Mouse (Mus musculus): ENCODE data around the gene Rnf11.
A peak's percentile ranks its signal among the peaks of the same experiment; 100 is the strongest.

The Rnf11 gene

DNA sequence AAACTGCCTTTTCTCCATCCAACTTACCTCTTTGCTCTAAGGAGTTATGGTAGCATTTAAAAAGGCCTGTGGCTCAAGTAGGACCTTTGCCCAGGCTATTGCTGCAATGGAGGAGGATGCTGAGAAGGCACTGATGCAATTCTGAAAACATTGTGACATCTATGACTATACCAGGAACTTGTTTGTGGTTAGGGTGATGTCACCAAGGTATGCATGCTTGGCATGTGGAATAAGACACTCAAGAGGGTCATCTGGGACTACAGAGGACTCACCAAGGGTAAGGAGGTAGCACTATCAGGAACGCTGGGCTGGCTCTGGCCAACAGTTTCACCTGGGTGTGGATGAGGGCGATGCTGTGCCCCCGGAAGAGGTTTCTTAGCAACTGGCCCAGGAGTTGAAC lies at the start of gene Rnf11:
Gene Rnf11 (minus strand): TSS at position 108 of the 400 bp plus-strand sequence.
- no peak for DNase-seq (ENCODE audit: low read depth, low spot score)

DNA sequence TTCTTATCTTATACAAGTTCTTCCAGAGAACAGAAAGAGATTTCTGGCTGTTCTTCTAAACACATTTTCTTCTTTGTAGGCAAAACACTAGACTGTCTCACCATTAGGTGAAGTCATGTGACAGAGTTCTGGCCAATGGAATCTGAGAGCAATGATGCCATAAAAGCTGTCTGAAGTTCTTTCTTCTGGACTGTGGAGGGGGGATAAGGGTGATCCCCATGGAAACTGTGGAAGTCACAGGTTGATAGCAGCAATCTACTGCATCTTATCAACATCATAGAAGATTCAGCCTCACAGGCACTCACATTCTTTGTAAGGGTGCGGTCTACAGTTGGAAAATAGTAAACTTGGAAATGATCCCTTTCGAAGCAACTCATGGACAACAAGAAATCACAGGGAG lies 46.6 kb upstream of the Rnf11 start, which contains the start of gene 4930522H14Rik:
Gene 4930522H14Rik (minus strand): TSS at position 187 of the 400 bp plus-strand sequence.
- DNase-seq (ENCODE audit: low read depth, low spot score) = no peak

DNA sequence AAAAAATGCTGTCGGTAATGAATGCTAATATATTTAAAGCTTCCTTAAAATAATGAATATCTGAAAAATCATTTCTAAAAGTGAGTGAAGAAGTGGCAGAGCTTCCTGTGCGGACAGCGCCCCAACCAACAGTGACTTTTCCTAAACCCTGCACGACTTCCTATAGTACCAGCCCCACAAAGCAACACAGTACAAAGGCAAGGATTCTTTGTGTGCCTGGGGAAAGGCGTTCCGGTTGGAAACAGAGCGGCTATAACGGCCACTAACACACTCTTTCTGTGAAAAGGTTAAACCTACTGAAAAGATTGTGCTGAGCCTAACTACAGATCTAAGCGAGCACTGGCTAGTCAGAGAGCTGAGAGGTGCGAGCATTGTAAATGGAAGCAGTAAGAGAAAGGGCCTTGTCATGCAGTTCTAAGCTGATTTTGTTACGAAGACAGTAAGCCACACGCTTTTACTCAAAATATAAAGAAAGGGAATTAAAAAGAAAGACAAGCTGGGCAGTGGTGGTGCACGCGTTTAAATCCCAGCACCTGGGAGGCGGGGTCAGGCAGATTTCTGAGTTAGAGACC lies 45.8 kb upstream of the Rnf11 start:
- DNase-seq (ENCODE audit: low read depth, low spot score) = no peak

DNA sequence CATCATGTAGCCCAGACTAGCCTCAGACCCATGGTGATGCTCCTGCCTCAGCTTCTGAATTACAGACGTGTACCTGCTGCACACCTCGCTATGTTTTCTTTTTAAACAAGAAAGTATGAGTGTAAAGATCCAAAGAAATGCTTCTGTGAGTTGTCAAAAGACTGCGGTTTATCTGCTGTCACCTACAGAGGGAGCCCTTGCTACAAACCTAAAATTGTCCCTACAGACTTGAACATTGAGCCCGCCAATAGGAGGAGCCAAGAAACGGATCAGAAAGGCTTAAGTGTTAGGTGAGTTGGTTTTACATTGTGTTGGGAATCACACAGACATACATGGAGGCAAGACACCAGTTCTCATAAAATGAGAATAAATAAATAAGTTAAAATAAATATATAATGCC lies 20.4 kb upstream of the Rnf11 start:
- peak; percentile 26 for DNase-seq (ENCODE audit: low read depth, low spot score)

DNA sequence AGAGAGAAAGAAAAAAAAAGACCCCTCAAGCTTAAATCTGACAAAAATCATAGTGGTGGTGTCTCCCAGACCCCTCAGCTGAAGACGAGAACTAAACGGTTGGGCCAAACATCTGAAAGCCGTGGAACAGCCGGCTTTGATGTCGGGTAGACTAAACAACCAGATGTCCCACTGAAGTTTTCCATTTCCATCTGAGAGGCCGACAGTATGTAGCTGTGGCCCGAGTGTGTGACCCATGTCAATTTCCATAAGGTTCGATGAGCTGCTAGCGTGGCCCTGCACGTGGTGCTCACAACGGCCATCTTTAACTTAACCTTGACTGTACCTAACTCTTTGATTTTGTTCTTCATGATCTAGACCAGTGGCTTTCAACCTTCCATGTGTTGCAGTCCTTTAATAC lies 13.9 kb upstream of the Rnf11 start:
- DNase-seq (ENCODE audit: low read depth, low spot score) = no peak

DNA sequence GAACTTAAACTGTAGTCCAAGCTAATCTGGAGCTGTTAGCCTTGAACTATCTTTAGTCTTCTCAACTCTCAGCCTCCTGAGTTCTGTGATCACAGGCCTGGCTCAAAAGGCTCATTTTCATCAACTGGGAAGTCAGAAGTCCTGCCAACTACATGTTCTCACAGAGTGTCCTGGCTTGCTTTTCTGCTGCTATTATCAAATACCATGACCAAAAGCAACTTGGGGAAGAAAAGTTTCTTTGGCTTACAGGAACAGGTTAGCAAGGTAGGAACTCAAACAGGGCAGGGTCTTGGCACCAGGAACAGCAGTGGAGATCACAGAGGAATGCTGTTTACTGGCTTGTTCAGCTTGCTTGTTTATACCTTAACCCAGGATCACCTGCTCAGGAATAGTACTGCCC lies 9.1 kb upstream of the Rnf11 start:
- no peak for DNase-seq (ENCODE audit: low read depth, low spot score)

DNA sequence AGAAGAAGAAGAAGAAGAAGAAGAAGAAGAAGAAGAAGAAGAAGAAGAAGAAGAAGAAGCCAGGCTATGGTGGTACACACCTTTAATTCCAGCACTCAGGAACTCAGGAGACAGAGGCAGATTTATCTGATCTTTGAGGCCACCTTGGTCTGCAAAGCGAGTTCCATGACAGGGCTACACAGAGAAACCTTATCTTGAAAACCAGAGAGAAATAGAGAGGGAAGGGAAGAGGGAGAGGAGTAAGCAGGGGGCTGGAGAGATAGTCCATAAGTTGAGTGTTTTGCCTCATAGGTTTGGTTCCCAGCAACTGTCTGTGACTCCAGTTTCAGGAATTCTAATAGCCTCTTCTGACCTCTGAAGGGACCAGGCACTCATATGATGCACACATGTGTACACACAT lies 4.3 kb upstream of the Rnf11 start:
- DNase-seq (ENCODE audit: low read depth, low spot score) = no peak

DNA sequence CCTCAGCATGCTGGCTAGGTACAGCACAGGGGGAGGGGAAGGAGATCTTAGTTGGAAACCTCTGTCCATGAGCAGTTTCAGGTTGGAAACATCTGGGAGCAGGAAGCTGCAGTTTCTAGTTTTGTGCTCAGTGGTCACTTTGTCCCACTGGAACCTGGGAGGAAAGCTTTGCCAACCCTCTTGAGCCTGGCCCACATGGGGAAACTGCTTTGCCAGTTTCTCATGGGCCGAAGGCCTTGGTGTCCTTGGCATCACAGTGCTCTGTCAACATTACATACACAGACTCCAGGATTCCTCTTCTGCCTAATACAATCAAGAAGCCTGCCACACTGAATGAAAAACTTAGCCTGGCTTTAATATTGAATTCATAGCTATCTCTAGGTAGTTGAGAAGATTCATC lies 1.8 kb downstream of the Rnf11 start:
- DNase-seq (ENCODE audit: low read depth, low spot score) = no peak

DNA sequence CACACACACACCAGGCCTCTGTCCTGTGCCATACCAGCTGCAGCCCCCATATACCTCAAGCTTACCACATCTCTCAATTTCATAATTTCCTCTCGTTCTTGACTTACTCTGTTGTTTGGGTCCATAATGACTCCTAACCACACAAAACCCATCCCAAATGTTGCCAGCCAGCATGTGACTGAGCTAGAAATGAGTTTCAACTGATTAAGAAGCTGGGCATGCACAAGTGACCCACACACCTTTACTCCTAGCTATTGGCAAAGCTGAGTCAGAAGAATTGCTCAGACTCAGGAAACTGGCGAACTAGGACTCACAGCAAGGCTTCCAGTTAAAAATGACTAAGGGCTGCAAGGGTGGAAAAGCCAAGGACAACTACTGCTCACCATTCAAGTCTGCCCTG lies 3.1 kb downstream of the Rnf11 start:
- no peak for DNase-seq (ENCODE audit: low read depth, low spot score)

DNA sequence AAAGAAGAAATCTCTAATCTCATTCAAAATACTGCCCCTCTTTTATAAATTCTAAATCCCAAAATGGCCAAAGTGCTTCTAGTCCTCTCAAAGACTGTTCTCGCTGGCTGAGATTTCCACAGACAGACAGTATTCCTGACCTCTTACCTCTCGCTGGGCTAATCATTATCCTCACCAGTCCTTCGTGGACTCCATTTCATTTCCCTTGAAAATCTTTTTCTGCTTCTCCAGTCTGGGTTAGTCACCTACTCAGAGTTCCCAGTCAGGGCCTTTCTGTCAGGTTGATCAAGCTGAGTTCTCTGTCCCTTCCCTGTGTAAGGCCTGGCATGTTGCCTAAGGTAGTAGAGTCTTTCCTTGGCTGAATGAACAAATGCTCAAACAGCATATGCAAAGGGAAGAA lies 7.1 kb downstream of the Rnf11 start:
- DNase-seq (ENCODE audit: low read depth, low spot score) = no peak

DNA sequence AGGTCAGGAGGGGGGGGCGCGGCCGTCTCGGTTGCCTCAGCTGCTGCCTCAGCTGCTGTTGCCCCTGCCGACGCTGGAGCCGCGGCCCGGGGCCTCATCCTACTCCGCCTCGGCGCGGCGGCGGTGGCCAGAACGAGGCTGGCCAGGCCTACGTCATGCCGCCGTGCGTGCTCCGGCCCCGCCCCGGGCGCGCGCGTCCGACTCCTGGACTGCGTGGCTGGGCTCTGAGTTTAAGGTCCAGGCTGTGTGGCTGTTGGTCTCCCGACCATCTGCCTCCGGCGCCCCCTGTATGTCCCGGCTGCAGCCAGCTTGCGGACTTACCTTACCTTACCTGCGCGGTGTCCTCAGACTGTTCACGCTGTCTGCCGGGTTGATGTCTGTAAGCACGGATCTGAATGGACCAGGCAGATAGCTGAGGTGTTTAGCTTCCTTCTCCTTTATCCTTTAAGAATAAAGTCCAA lies 7.9 kb downstream of the Rnf11 start:
- peak; percentile 49 for DNase-seq (ENCODE audit: low read depth, low spot score)

DNA sequence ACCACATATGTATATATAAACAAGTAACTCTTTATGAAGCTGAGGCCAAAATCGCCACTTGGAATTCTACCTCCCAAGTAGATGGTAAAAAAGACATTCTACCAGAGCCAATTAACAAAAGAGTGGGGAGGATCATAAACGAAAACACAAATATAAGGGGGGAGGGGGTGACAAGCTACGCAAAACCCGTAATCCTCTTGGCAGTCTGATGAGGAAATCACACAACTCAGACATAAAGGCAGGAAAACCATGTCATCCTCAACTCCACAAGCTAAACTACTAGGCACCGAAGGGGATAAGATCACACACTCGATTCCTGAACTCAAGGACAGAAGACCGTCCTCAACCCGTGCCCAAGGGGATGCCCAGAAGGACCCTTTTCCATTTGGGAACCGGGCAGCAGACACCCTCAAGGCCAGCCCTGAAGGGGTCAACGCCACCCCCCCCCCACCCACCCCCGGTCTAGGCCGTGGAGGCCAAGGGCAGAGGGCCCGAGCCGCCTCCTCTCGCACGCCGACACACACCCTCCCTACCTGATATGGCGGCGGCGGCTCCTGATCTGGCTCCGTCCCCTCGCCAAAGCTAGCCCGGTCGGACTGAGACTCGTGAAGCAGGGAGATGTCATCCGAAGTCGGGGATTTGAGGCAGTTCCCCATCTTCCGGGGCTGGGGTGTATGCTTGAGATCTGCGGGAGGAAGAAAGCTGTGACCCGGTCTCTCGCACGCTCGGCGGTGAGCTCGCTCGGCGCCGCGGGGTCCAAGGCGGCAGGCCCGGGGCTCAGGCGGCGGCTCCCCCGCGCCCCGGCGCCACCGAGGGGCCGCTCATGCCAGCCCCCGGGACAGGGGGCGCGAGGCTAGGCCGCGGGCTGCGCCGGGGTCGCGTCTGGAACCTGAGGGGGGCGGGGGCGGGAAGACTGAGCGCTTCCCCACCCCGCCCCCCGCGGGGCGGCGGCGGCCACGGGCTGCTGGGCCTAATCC lies 8.7 kb downstream of the Rnf11 start:
- no peak for DNase-seq (ENCODE audit: low read depth, low spot score)

DNA sequence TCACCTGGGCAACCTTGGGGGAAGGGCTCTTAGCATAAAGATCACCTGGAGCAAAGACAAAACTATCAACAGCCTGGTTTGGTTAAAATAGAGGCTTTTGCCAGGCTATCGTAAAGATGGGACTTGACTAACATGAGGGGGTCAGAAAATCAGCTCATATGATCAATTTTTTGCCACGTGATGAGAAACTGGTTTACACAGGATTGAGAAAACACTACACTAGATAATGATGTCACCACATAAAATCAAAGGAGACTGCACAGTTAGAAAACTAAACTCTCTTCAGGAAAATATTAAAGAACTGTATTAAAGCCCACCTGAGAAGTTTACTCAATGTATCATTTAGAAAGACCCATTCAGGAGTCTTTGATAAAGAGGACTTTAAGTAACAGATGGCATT lies 9.4 kb downstream of the Rnf11 start:
- no peak for DNase-seq (ENCODE audit: low read depth, low spot score)

DNA sequence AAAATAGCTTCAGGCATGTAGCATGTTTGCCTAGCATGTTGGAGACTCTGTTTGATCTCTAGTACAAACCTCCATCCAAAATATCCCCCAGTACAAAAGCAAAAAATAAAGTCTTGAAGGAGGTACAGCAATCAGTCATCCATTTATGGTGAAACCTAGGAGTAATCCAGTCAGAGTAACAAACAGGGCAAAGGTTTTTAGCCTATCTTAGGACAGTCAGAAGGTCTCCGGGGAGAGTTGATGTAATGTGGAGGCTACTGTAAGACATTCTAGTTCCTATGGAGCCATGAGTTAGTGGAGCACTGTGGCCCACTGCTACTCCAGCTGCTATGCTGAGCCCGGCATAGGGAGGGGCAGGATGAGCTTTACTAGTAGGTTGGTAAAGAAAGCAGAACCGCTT lies 12.0 kb downstream of the Rnf11 start:
- DNase-seq (ENCODE audit: low read depth, low spot score) = no peak

DNA sequence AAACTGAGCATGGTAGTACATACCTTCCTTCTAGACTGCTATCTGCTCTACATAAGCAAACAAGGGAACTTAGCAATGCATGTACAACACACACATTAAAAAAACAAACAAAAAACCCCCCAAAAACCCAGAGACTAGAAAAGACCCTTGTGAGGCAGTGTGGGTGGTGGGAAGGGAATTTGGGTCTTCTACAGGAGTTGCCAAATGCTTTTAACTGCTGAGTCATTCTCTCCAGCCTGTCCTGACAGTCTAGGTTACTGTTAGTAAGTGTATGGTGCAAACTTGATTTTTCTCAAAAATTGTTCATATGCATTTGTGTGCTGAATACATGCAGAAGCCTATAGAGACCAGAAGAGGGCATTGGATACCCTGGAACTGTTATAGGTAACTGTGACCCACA lies 12.9 kb downstream of the Rnf11 start:
- no peak for DNase-seq (ENCODE audit: low read depth, low spot score)

DNA sequence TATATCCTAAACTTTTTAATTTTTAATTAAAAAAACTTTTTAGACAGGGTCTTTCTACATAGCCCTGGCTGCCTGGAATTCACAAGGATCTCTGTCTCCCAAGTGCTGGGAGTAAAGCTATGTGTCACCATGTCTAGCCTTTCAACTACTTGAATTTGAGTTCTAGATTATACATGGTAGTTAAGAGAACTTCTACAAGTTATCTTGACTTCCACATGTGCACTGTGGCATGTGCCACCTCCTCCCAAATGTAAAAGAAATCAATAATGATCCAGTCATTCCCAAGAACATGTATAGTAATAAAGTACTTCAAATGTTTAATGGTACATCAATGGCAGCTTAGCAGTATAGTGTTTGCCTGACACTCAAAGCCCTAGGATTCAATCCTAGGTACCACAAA lies 16.8 kb downstream of the Rnf11 start:
- no peak for DNase-seq (ENCODE audit: low read depth, low spot score)

DNA sequence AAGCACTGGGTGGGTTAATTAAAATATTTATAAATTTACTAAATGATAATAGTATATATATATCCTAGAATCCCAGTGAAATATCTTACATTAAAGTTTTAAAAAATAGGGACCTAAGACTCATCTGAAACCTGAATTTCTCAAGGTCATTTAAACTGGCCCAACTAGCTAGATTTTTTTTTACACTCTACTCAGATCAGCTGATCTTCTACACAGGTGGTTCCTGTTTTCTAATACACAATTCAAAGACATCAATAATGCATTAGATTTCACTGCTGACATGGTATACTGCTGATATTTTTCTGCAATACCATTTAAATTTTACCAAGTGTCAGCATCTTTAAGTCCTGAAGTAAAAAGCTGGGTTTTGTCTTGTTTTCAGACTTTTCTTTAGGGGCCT lies 20.6 kb downstream of the Rnf11 start:
- no peak for DNase-seq (ENCODE audit: low read depth, low spot score)

DNA sequence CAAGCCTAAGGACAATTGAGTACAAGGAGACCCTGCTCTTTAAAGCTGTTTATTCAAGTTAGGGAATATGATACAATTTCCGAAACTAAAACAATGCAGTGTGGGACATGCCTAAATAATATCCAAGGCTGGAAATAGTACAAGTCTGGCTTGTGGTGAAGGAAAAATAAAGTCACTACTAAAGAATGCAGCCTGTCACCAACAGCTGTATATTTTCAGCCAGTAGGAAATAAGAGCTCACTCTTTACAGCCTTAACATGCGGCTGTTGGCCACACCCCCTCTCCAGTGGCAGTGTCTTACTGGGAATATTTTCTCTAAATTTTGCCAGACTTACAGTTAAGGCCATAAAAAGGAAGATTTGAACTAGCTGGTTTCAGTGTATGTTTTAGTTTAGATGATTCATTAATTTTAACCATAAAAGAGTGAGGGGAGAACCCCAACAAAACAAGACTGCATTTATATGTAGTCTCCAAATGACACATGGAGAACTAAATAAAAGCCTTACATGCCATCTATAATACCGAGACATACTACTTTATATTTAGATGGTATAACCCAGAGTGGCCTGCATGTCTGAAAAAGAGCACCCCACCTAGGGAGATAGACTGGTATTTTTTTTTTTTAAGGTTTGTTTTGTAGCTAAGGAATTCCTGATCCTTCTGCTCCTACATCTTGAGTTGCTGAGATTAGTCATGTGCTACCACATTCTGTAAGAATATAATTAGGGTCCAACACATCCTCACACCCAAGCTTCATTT lies 23.9 kb downstream of the Rnf11 start:
- no peak for DNase-seq (ENCODE audit: low read depth, low spot score)

DNA sequence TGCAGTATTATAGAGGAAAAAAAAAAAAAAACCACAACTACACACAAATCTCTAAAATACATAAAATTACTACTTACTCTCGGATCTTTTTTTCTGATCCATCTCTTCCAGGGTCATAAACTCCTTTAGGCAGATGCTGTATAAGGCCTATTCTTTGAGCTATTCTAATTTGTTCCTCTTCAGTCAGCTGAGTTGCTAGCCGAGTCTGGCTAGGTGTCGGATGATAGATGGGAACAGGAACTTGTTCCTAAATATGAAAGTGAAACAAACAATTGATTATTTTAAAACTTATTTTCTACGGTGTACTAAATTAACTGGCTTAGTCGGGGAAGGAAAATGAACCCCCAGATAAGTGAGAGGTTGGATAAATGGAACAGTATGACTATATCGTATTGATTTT lies 27.7 kb downstream of the Rnf11 start:
- DNase-seq (ENCODE audit: low read depth, low spot score) = no peak

DNA sequence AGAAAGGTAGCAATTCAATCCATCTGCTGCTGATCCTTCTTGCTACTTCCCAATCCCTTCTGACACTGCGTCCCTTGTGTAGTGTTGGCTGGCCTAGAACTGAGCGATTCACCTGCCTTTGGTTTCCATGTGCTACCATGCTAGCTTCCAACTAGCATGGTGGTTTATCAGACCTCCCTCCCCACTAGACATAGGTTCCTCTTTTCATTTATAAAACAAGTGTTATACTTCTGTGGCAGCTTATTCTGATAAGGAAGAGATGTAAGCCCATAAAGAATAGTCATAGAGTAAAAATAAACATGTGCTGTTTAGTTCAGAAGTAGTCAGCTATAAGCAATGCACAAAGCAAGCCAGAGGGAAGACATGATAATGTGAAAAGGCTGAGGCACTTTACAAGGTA lies 36.0 kb downstream of the Rnf11 start:
- DNase-seq (ENCODE audit: low read depth, low spot score) = no peak

DNA sequence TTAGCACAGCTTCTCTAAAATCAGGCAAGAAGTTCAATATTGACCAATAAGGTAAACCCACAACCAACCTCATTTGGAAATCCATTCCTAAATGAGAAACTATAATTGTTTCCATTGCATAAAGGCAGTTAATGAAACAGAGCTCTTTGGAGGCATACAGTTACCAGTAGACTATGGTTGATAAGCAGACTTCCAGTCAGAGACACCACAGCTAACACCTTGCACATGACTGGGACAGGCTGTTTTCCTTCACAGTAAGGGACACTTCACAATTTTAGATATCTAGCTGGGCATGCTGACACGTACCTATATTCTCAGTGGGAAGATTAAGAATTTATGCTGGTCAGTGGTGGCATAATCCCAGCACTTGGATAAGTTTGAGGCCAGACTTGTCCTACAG lies 38.6 kb downstream of the Rnf11 start:
- DNase-seq (ENCODE audit: low read depth, low spot score) = no peak

DNA sequence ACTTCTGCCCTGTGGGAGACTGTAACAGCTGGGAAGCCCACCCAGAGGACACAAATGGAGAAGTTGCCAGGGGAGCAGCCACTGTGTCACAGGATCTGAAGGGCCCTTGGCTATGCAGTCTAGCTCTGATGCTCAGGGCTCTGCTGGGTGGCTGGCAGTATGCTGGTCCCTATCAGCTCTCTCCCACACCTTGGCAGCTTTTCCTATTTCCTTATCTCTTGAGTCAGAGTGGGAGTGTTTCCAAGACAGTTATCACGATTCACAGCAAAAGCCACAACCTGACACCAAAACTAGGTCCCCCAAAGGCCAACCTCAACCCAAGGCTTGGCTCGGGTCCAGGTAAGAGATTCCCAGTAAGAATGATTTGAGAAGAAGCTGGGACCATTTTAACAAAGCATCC lies 39.1 kb downstream of the Rnf11 start:
- DNase-seq (ENCODE audit: low read depth, low spot score) = no peak
